In the genomic region with DNA sequence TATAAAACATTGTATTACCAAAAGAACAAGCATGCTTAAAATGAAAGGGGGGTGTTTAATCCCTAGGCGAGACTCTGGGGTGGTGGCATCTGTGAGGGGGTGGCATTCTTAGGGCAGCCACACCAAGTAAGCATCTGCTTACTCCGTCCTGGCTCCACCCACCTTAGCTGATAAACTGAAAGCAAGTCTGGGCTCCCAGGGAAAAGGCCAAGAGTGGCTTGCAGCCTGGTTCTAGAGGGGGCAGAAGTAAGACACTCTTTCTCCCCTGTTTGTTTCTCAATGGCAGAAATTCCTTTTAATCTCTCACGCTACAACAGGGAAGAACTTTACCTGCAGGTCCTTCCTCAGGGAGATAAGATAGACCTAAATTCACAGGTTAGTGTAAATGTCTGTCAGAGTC, we compare ENCODE assay signal across 9 mouse cellular contexts. TPM values are rescaled to one million over a fixed set of nuclear protein-coding genes. Genes with fewer than 3 reads are reported as not detected.
DNase-seq lines count a peak whose midpoint lies in the region; ATAC-seq lines count a peak whose summit lies in the region.
"Had no signal": no experiment of that assay in that cellular context is flagged by ENCODE, and none has a peak within 500 bp of the region (broad histone marks: within the 10 kb centered on the region; RNA-seq: fewer than 3 reads in every experiment).

No protein-coding gene starts in this region.

- peak overlapping the region; percentile 54 for H3K27ac ChIP-seq in kidney, embryonic 15.5 days

- WGBS in kidney, embryonic 15.5 days = 71% methylated on average over 3 of the region's 3 CpGs

- no peak for DNase-seq in kidney, postnatal 14 days
- peak; percentile 32 for DNase-seq in brain, adult 2 months (ENCODE audit: low read depth, low spot score)
- DNase-seq in induced T-regulatory cell, adult 2 months (ENCODE audit: low read depth) = peak; percentile 54
- DNase-seq in frontal cortex, postnatal 14 days (ENCODE audit: low spot score in 2 of 2) = no peak
- no peak for DNase-seq in spleen, postnatal 14 days (ENCODE audit: low spot score in 2 of 2)
- DNase-seq in right cerebral cortex, postnatal 25 days = no peak

- H3K9ac ChIP-seq in kidney, embryonic 15.5 days = no peak overlapping the region

- ATAC-seq in kidney, embryonic 15.5 days (replicated peaks; ENCODE audit: low FRiP score) = no peak
- ATAC-seq in CD4-positive, CD25-positive, alpha-beta regulatory T cell, adult 4 months = peak; percentile 65

- H3K9me3 ChIP-seq in kidney, embryonic 15.5 days (replicated peaks) = no peaks in the 10 kb centered on the region

- no peak overlapping the region for H3K4me3 ChIP-seq in kidney, embryonic 15.5 days (replicated peaks)
- H3K4me3 ChIP-seq: erythroblast, embryonic 14.5 days had no signal

- no peaks in the 10 kb centered on the region for H3K27me3 ChIP-seq in kidney, embryonic 15.5 days

- no peak overlapping the region for H3K4me2 ChIP-seq in kidney, embryonic 15.5 days

- no peaks in the 10 kb centered on the region for H3K36me3 ChIP-seq in kidney, embryonic 15.5 days

- H3K4me1 ChIP-seq in kidney, embryonic 15.5 days = peaks cover 39% of the 10 kb centered on the region

RNA-seq across cellular contexts. Expression of a gene that starts 38.9 kb away (rescaled TPM):
- 27.2 and 29.3 TPM in 2 replicates for polyA plus RNA-seq in kidney, embryonic 15.5 days (2015; fragmentation: Nextera tagmentation; extraction: Ambion mirVana)
- 10 to 100 TPM; 19.2 to 21.2 TPM for polyA plus RNA-seq in CD4-positive, CD25-positive, alpha-beta regulatory T cell, adult 4 months (2017; shearing (Covaris generic))

Comparison
In these comparisons a context has a peak if more than half of its experiments do, and no peak if none do; other contexts are left out.
1. DNase-seq: peak in brain, adult 2 months (single experiment) and induced T-regulatory cell, adult 2 months (single experiment); none in kidney, postnatal 14 days (single experiment), frontal cortex, postnatal 14 days (0 of 2), spleen, postnatal 14 days (0 of 2) and right cerebral cortex, postnatal 25 days (single experiment).